Mouse (Mus musculus) heart, postnatal 10 days (tissue): ENCODE measurements around the gene Nacad. TPM values are rescaled to one million over a fixed set of nuclear protein-coding genes. Genes with fewer than 3 reads are reported as not detected.
"Not testable (repeated sequence)": the region's sequence is repeated elsewhere in the genome, so short reads cannot be mapped to it uniquely, and the experiment has no call there.

Experiments used
- DNase-seq, 2 experiments: peaks; one replicate each; pipeline ENCODE4 v3.0.0; 2021
- intact Hi-C: fragments of 180-260 bp; cut with DNase I; formaldehyde crosslinking; loops from one replicate; pipeline ENCODE4 v1.15.1; 2025
- total RNA-seq, 2 experiments: library from RNA; stranded (reverse); gene quantifications; 2 replicates each; pipeline ENCODE4 v1.2.3; 2021

Nacad gene
- 1 to 10 TPM in 1 of 2 experiments, under 1 TPM in 1; 0.60 to 1.1 TPM for total RNA-seq

GRCm38 (mm10) chr11:6605491-6606399, at the start of gene Nacad:
Gene Nacad, minus strand, starts transcription at chr11:6606053.
- intact Hi-C loops, result no loop called here
- peak in 1 of 2 experiments; percentile 36 for DNase-seq

GRCm38 (mm10) chr11:6654903-6655302, 49.0 kb upstream of the Nacad start:
- DNase-seq, result peak; percentile 84 to 93
- intact Hi-C loops, result loop anchor here (1.0 to 10.0 kb wide), 4 partner anchors 52 to 1750 kb away; no protein-coding TSS in a partner anchor

DNA sequence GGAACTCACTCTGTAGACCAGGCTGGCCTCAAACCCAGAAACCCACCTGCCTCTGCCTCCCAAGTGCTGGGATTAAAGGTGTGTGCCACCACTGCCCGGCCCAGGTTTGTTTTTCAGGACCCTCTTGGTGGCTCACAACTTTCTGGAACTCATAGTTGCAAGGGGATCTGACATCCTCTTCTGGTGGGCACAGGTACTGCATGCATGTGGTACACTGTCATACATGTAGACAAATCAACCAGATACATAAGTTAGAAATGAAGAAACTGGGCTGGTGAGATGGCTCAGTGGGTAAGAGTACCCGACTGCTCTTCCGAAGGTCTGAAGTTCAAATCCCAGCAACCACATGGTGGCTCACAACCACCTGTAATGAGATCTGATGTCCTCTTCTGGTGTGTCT, 47.1 kb upstream of the Nacad start:
- intact Hi-C loops, result loop anchor here (10.0 kb wide), 1 partner anchor 1752 kb away; no protein-coding TSS in a partner anchor
- not testable (repeated sequence) for DNase-seq

GRCm38 (mm10) chr11:6650519-6650918, 44.7 kb upstream of the Nacad start:
- no peak for DNase-seq
- intact Hi-C loops, result loop anchor here (10.0 kb wide), 1 partner anchor 1754 kb away; no protein-coding TSS in a partner anchor

DNA sequence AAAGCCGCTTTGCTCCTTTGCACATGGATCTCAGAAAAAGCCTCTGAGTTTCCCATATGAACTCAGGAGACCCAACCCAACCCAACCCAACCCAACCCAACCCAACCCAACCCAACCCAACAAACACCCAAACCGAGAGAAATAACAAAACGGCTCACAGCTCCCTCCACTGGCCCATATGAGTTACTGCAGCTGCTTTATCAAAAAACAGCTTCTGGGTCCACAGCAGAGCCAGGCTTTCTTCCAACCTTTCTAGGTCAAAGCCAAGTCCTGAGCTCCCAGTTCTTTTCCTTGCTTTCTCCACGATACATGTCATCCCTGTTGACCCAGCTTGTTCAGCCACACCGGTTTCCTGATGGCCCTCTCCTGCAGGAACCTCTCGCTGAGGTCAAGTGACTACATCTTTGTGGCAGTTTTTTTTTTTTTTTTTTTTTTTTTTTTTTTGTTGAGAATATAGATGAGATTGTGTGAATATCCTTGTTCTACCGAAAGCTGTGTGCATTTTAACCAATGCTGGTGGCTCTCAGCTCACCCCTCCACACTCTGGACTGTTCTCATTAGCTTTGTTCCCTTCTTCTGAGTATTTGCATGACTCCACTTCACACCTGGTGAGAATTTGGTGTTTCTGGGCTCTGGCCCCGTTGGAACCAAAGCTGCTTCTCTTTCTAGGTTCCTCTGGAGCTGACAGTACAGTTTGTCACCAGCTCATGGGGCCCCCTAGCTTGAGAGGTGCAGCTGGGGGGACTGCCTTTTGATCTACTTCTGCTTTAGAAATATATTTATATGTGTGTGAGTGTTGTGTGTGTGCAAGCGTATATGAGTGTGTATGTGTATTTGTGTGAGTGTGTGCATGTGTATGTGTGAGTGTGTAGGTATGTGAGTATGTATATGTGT, 42.2 kb upstream of the Nacad start:
- no peak for DNase-seq
- intact Hi-C loops, result no loop called here

DNA sequence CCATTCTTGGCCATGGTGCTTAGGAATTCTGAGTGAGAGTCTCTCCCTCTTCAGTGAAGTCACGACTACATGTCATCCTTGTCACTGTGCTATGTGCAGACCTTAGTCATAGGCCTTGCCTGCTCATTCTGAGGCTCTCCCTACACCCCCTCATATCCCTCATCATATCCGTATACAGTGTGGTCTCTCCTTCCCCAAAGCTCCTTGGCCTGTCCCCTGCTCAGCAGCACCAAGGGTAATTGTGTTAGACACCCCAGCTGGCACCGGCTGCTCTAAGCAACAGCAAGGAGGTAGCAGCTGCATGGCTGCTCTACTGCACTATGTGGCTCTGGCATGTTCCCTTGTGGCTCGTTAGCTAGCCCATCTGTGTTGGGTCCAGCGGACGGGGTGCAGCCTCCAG, 38.7 kb upstream of the Nacad start:
- no peak for DNase-seq
- intact Hi-C loops, result no loop called here

DNA sequence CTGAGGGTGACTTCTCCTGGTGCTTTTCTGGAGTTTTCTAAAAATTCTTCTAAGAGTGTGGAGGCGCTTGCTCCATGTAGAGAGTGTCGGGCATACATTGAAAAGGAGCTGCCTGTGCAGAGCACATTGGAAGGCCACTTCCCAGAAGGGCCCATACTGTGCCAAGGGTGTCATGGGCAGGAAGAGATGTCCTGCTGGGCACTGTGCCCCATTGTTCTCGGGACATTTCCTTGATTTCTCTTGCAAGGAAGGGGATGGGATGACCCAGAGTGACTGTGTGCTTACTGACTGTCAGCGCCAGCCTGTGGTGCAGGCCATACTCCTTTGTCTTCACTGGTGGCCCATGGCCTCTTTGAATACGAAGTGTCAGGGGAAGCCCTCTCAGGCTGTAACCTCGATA, 33.2 kb upstream of the Nacad start:
- intact Hi-C loops, result no loop called here
- no peak for DNase-seq

GRCm38 (mm10) chr11:6638537-6638936, 32.7 kb upstream of the Nacad start, which contains the start of gene Wap:
Gene Wap, minus strand, starts transcription at chr11:6638637.
- intact Hi-C loops, result no loop called here
- DNase-seq, result no peak

DNA sequence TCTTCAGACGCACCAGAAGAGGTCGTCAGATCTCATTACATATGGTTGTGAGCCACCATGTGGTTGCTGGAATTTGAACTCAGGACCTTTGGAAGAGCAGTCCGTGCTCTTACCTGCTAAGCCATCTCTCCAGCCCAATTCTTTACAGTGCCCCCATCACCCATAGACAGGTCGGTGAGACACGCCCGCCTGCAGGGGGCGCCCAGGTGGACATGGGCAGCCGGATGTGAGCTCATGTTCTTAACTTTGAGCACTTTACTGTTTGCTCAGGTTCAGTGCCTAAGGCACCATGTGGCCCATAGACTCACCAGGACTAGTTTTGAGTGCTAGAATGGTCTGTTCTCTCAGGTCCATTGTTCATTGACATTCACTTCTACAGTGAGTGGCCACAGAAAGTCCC, 30.3 kb upstream of the Nacad start:
- no peak for DNase-seq
- intact Hi-C loops, result no loop called here

DNA sequence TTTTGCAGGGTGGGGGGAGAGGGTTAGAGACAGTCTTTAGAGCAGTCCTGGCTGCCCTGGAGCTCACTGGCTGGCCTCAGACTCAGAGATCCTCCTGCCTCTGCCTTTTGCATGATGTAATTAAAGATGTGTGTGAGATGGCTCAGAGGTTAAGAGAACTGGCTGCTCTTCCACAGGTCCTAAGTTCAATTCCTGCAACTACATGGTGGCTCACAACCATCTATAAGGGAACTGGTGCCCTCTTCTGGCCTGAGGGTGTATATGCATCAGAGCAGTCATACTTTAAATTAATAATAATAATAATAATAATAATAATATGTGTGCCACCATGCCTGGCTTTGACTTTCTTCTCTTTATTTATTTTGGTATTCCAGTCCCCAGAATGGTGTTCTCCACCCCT, 23.8 kb upstream of the Nacad start:
- intact Hi-C loops, result loop anchor here (2.0 to 5.0 kb wide), 3 partner anchors 82 to 163 kb away; partner anchors contain the start of gene Ccm2
- peak in 1 of 2 experiments; percentile 43 for DNase-seq

DNA sequence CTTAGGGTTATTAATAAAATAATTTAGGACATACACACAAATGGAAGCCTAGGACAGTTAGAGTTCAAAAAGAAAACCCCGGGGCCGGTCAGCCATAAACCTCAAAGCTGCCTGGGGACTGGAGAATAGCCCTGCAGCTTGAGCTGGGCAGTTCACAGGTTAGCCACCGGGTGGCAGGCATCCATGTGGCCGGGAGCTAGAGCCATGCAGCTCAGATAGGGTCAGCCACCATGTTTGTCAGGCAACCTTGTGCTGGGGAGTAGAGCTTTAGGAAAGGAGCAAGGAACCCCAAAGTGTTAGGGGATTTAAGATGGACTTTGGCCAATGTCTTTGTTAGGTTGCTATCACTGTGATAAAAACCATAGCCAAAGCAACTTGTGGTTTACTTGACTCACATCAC, 22.7 kb upstream of the Nacad start:
- peak; percentile 35 to 66 for DNase-seq
- intact Hi-C loops, result loop anchor here (2.0 to 5.0 kb wide), 3 partner anchors 81 to 162 kb away; partner anchors contain the start of gene Ccm2

- peak; percentile 50 to 58 for DNase-seq
- intact Hi-C loops, result loop anchor here (2.0 to 5.0 kb wide), 3 partner anchors 80 to 161 kb away; partner anchors contain the start of gene Ccm2
These were observed 21.9 kb upstream of the Nacad start for GRCm38 (mm10) chr11:6627731-6628130.

DNA sequence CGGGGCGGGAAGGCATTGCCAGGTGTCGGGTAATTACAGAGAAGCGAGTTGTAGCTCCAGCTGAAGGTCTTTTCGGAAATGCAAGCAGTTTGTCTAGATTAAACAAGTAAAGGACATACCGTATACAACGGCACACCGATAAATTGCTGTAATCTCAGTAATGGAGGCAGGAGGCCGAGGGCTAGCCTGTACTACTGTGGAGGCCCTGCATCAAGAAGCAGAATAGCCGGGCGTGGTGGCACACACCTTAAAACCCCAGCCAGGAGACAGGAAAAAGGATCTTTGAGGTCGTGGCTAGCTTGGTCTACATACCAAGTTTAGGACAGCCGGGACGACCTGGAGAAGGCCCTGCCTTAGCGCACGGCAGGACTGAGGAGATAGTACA, 20.5 kb upstream of the Nacad start:
- no peak for DNase-seq
- intact Hi-C loops, result loop anchor here (5.0 kb wide), 2 partner anchors 79 to 99 kb away; partner anchors contain the start of gene Ccm2

DNA sequence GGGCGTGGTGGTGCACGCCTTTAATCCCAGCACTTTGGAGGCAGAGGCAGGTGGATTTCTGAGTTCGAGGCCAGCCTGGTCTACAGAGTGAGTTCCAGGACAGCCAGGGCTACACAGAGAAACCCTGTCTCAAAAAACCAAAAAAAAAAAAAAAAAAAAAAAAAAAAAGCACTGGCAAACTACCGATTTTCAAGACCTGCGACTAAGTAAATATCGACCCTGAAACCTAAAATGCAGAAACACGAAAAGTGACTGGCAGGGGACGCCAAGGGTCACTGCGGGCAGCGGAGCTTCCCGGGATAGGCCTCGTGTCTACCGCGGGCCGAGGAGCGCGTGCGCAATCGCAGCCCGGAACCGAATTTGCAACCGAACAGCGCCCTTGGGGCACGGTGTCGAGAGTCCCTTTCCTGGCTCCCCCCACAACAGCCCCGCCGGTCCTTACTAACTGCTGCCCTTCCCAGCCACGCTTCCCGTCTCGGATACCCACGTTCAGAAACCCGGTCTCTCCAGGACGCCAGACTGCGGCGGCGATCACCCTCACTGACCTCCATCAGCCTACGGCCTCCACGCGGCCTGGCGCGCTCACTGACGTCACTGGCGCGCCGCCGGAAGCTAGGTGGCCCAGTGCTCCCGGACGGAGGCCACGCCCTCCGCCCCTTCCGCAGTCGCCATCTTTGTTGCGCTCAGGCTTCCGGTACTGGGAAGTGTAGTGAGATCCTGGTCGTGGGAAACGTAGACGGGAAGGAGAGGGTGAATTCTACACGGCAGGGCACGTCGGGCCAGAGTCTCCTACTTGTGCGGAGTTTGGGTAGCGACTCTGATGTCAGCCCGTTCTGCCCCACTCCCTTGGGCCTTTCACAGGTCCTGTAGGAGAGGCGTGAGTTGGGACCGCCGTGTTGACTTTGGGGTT, 19.9 kb upstream of the Nacad start, which contains the start of gene Tbrg4:
Gene Tbrg4, minus strand, starts transcription at position 590 of the 910 bp plus-strand sequence.
- DNase-seq, result peak; percentile 94 to 96
- intact Hi-C loops, result loop anchor here (5.0 kb wide), 2 partner anchors 78 to 98 kb away; partner anchors contain the start of gene Ccm2

DNA sequence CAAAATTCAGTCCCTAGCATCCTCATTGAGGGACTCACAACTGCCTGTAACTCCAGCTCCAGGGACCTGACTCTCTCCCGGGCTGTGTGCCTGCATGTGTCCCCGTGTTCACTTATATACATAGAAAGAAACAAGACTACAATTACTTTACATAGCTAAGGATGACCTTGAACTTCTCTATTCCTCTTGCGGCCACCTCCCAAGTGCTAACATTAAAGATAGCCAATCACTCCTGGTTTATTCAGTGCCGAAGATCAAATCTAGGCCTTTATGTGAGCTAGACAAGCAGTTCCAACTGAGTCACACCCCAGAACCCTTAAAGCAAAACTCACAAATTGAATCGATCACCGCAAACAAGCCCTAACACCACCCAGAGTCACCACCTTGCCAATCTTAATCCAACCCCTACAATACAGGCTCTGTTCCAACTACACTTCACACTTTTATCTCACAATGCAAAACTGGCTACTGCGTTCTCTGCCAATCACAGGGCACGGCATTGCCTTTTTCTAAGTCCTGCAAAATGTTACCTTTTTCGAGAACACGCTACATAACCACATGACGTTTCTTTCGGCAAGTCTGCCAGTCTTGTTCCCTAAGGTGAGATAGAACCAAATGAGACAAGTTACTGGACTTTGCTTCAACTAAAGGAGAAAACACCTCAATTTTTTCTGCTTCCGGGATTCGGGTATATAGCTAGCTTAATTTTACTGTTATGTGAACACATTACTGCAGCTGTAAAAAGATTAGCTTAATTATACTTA, 18.9 kb upstream of the Nacad start:
- intact Hi-C loops, result loop anchor here (5.0 kb wide), 2 partner anchors 78 to 98 kb away; partner anchors contain the start of gene Ccm2
- DNase-seq, result peak in 1 of 2 experiments; percentile 31

DNA sequence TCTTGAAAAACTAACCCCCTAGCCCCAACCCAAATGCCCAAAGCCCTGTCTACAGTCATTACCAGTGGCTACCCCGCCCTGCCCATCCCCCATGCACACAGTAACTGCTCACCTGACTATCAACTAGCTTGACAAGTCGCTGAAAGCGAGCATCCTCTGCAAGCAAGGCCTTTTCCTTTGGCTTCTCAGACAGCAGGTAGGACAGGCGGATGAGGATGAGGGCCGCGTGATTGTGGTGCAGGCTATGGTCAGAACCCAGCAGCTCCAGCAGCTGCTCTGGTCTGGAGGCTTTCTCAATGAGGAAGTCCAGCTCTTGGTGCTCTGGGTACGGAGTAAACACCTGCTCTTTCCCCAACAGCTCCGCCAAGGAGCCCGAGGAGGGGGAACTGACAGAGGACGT, 17.9 kb upstream of the Nacad start:
- no peak for DNase-seq
- intact Hi-C loops, result no loop called here

DNA sequence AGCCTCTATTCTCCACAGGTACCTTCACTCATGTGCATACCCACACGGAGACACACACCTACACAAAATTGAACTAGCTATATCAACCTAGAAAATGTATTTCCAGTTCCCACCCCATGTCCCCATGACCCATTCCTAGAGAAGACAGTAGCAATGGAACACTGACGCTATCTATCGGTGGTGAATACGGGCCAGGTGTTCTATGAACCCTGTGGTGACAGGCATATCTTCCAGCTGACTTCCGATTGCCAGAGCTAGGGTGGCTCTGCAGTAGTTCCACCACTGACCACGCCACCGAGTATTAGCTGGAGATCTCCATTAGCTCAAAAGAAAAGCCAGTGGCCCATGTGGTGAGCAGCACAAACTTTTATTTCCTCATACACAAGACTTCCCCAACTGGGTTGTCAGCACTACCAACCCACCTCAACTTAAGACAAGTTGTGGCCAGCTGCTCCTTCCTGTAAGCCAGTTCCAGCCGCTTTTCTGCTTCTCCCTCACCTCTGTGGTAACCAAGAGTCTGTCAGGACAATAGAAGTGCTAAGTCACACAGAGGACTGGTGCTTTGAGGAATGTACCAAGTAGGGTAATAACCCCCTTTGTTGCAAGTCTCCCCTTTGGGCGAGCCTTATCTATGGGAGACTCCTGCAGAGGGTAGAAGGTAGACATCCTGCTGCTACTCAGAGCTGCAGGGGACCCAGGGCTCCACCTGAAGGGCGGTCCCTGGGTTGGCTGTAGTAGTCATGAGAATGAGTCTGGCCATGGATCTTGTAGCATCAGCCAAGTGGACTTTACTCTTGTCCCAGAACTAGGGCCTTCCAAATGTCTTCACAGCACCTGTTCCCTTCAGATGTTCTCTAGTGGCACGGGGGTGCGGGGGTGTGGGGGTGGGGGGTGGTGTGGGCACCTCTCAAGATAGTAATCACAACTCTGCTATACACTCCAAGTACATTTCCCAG, 9.7 kb upstream of the Nacad start:
- intact Hi-C loops, result no loop called here
- no peak for DNase-seq
